Comparison of ENCODE assay signal across 18 mouse cellular contexts in the genomic region with DNA sequence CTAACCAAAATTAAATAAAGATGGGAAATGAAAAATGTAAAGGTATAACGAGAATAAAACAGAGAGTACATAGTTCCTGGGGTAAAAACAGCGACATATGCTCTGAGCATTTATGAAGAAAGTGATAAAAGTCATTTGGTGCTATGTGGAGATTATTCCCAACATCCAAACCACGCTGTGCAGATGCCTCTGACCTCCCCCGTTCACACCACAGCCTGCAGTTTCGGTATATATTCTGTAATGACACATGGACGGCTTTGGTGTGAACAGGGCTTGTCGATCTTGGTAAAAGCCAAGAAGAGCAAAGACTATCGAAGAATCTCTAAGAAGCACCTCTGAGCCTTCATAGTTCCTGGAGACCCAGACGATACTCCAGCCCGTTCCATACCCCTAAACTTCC.
"Had no signal": no experiment of that assay in that cellular context is flagged by ENCODE, and none has a peak within 500 bp of the region (broad histone marks: within the 10 kb centered on the region; RNA-seq: fewer than 3 reads in every experiment).

No protein-coding gene starts in this region.

- H3K27me3 ChIP-seq: liver, embryonic 13.5 days; liver, embryonic 15.5 days; lung, embryonic 15.5 days; midbrain, embryonic 13.5 days; midbrain, embryonic 15.5 days; neural tube, embryonic 12.5 days had no signal

- DNase-seq: liver, embryonic 13.5 days; liver, postnatal 0 days; lung, adult 2 months; lung, postnatal 14 days; lung, postnatal 36 days; right cerebral cortex, postnatal 14 days; spleen, adult 18-20 months; thymus, adult 18-20 months; thymus, postnatal 14 days; thymus, postnatal 36 days had no signal

- H3K9me3 ChIP-seq: liver, embryonic 13.5 days; liver, embryonic 15.5 days; lung, embryonic 15.5 days; megakaryocyte, embryonic 14.5 days; midbrain, embryonic 13.5 days; midbrain, embryonic 15.5 days; neural tube, embryonic 12.5 days had no signal

- H3K36me3 ChIP-seq: liver, embryonic 13.5 days; liver, embryonic 15.5 days; lung, embryonic 15.5 days; midbrain, embryonic 13.5 days; midbrain, embryonic 15.5 days; neural tube, embryonic 12.5 days had no signal

- H3K4me1 ChIP-seq: liver, embryonic 13.5 days; liver, embryonic 15.5 days; lung, embryonic 15.5 days; midbrain, embryonic 15.5 days; neural tube, embryonic 12.5 days had no signal

- H3K4me2 ChIP-seq: liver, embryonic 13.5 days; liver, embryonic 15.5 days; lung, embryonic 15.5 days; midbrain, embryonic 11.5 days; midbrain, embryonic 13.5 days; midbrain, embryonic 15.5 days; neural tube, embryonic 12.5 days had no signal

- H3K27ac ChIP-seq: liver, embryonic 13.5 days; liver, embryonic 15.5 days; lung, embryonic 15.5 days; midbrain, embryonic 13.5 days; midbrain, embryonic 15.5 days; neural tube, embryonic 12.5 days had no signal

- H3K4me3 ChIP-seq: liver, embryonic 13.5 days; liver, embryonic 15.5 days; lung, embryonic 15.5 days; megakaryocyte, embryonic 14.5 days; midbrain, embryonic 13.5 days; midbrain, embryonic 15.5 days; neural tube, embryonic 12.5 days had no signal

- ATAC-seq: liver, postnatal 0 days; lung, postnatal 0 days; midbrain, embryonic 13.5 days; midbrain, embryonic 15.5 days had no signal

- H3K9ac ChIP-seq: liver, embryonic 13.5 days; liver, embryonic 15.5 days; liver, postnatal 0 days; lung, embryonic 15.5 days; midbrain, embryonic 13.5 days; midbrain, embryonic 15.5 days; neural tube, embryonic 12.5 days had no signal
